Mouse (Mus musculus) CH12.LX (cell line): ENCODE measurements around the gene Rbm18. TPM values are rescaled to one million over a fixed set of nuclear protein-coding genes. Genes with fewer than 3 reads are reported as not detected.

Experiments used
- DNase-seq: peaks from one replicate; pipeline ENCODE4 v3.0.0-alpha.2; 2013; ENCODE audit errors: extremely low read depth
- H3K27ac ChIP-seq: 2 replicates; pipeline ENCODE4 v1.5.1; 2012; ENCODE audit warnings: low read depth, mild to moderate bottlenecking, control low read depth, moderate library complexity; ENCODE audit not compliant: insufficient read depth
- H3K27me3 ChIP-seq: replicated peaks from 2 replicates; pipeline ENCODE3; 2012; ENCODE audit warnings: inconsistent platforms
- H3K36me3 ChIP-seq, 2 experiments: replicated peaks in 1 of 2; 2 replicates each; pipeline versions ENCODE3 to v1.6.1; 2012; ENCODE audit warnings: inconsistent platforms in 1 of 2, low read length in 1 of 2, mild to moderate bottlenecking in 1 of 2, mixed read lengths in 1 of 2, moderate library complexity in 1 of 2; ENCODE audit not compliant: control insufficient read depth in 1 of 2, insufficient read depth in 1 of 2
- H3K4me1 ChIP-seq, 2 experiments: 2 replicates each; pipeline ENCODE4 v1.6.1; 2012; ENCODE audit warnings: inconsistent platforms in 1 of 2, moderate library complexity in 1 of 2; ENCODE audit not compliant: insufficient read depth in 2 of 2, control insufficient read depth in 1 of 2
- H3K4me2 ChIP-seq: 2 replicates; pipeline ENCODE4 v1.6.1; 2012; ENCODE audit warnings: low read depth, mild to moderate bottlenecking, control low read depth; ENCODE audit not compliant: poor library complexity, insufficient read depth, severe bottlenecking
- H3K4me3 ChIP-seq, 3 experiments: fragments of 150-350 bp in 1 of 3; sonication (generic) in 1 of 3; replicated peaks in 1 of 3; 2 replicates each; pipeline versions ENCODE3 to v1.5.1; 2011 to 2012; ENCODE audit warnings: low read depth in 2 of 3, low read length in 2 of 3, mild to moderate bottlenecking in 2 of 3, moderate library complexity in 2 of 3, control low read depth in 1 of 3, improper control_type of control experiment in 1 of 3, inconsistent platforms in 1 of 3, mixed read lengths in 1 of 3; ENCODE audit not compliant: poor library complexity in 1 of 3
- H3K79me2 ChIP-seq: replicated peaks from 2 replicates; pipeline ENCODE4 v1.6.1; 2012; ENCODE audit warnings: mild to moderate bottlenecking, moderate library complexity; ENCODE audit not compliant: control insufficient read depth, poor library complexity, insufficient read depth, severe bottlenecking; ENCODE audit errors: extremely low read depth
- H3K9ac ChIP-seq: 2 replicates; pipeline ENCODE4 v1.6.1; 2012; ENCODE audit warnings: low read depth, mild to moderate bottlenecking, control low read depth, moderate library complexity; ENCODE audit not compliant: insufficient read depth
- H3K9me3 ChIP-seq: replicated peaks from 2 replicates; pipeline ENCODE3; 2012; ENCODE audit warnings: low read length, inconsistent platforms, mixed read lengths
- CHD1 ChIP-seq: IDR thresholded peaks from 2 replicates; pipeline ENCODE4 v1.6.1; 2012; ENCODE audit warnings: low read depth, low read length, improper control_type of control experiment, inconsistent platforms
- E2F4 ChIP-seq: IDR thresholded peaks from 2 replicates; pipeline ENCODE4 v1.6.1; 2011; ENCODE audit warnings: low read depth, low read length, improper control_type of control experiment; ENCODE audit not compliant: insufficient replicate concordance
- ELF1 ChIP-seq: IDR thresholded peaks from 2 replicates; pipeline ENCODE4 v1.6.1; 2014; ENCODE audit warnings: low read depth, mild to moderate bottlenecking, inconsistent platforms, low read length, improper control_type of control experiment
- ETS1 ChIP-seq: conservative IDR thresholded peaks from 2 replicates; pipeline ENCODE4 v1.6.1; 2012; ENCODE audit warnings: low read depth, mild to moderate bottlenecking, inconsistent platforms, low read length, improper control_type of control experiment, moderate library complexity
- GABPA ChIP-seq: IDR thresholded peaks from 2 replicates; pipeline ENCODE4 v1.6.1; 2012; ENCODE audit warnings: low read depth, low read length, improper control_type of control experiment, inconsistent platforms; ENCODE audit not compliant: insufficient replicate concordance
- HCFC1 ChIP-seq: IDR thresholded peaks from 2 replicates; pipeline ENCODE4 v1.6.1; 2012; ENCODE audit warnings: low read depth, mild to moderate bottlenecking, inconsistent platforms, low read length, improper control_type of control experiment
- IRF4 ChIP-seq: IDR thresholded peaks from 2 replicates; pipeline ENCODE4 v1.6.1; 2014; ENCODE audit warnings: low read depth, mild to moderate bottlenecking, inconsistent platforms, low read length, improper control_type of control experiment
- JUN ChIP-seq: IDR thresholded peaks from 2 replicates; pipeline ENCODE4 v1.6.1; 2011; ENCODE audit warnings: low read depth, mild to moderate bottlenecking, low read length, improper control_type of control experiment, moderate library complexity; ENCODE audit not compliant: insufficient read depth
- KAT2A ChIP-seq: IDR thresholded peaks from 2 replicates; pipeline ENCODE4 v1.6.1; 2012; ENCODE audit warnings: low read length, improper control_type of control experiment, inconsistent platforms; ENCODE audit not compliant: insufficient replicate concordance
- MAX ChIP-seq: IDR thresholded peaks from 2 replicates; pipeline ENCODE4 v1.6.1; 2011; ENCODE audit warnings: low read length, improper control_type of control experiment
- MAZ ChIP-seq: IDR thresholded peaks from 2 replicates; pipeline ENCODE4 v1.6.1; 2012; ENCODE audit warnings: low read depth, mild to moderate bottlenecking, inconsistent platforms, low read length, improper control_type of control experiment, moderate library complexity
- MEF2A ChIP-seq: IDR thresholded peaks from 2 replicates; pipeline ENCODE4 v1.6.1; 2014; ENCODE audit warnings: low read depth, mild to moderate bottlenecking, inconsistent platforms, low read length, improper control_type of control experiment, borderline replicate concordance
- MYC ChIP-seq: IDR thresholded peaks from 2 replicates; pipeline ENCODE4 v1.6.1; 2011; ENCODE audit warnings: low read depth, mild to moderate bottlenecking, improper control_type of control experiment, low read length
- NELFE ChIP-seq: IDR thresholded peaks from 2 replicates; pipeline ENCODE4 v1.6.1; 2011; ENCODE audit warnings: low read depth, low read length, improper control_type of control experiment
- NRF1 ChIP-seq: IDR thresholded peaks from 2 replicates; pipeline ENCODE4 v1.6.1; 2014; ENCODE audit warnings: low read depth, mild to moderate bottlenecking, inconsistent platforms, low read length, improper control_type of control experiment, moderate library complexity
- PAX5 ChIP-seq: IDR thresholded peaks from 2 replicates; pipeline ENCODE4 v1.6.1; 2012; ENCODE audit warnings: low read length, inconsistent platforms, mixed read lengths
- POLR2A ChIP-seq: IDR thresholded peaks from 2 replicates; pipeline ENCODE4 v1.6.1; 2011; ENCODE audit warnings: low read depth, mild to moderate bottlenecking, improper control_type of control experiment, low read length
- POLR2AphosphoS2 ChIP-seq: IDR thresholded peaks from 2 replicates; pipeline ENCODE4 v1.6.1; 2011; ENCODE audit warnings: low read depth, low read length, improper control_type of control experiment
- RCOR1 ChIP-seq: conservative IDR thresholded peaks from 2 replicates; pipeline ENCODE4 v1.6.1; 2012; ENCODE audit warnings: low read depth, mild to moderate bottlenecking, inconsistent platforms, low read length, improper control_type of control experiment
- SIN3A ChIP-seq: IDR thresholded peaks from 2 replicates; pipeline ENCODE4 v1.6.1; 2012; ENCODE audit warnings: low read length, improper control_type of control experiment, inconsistent platforms
- TBP ChIP-seq: conservative IDR thresholded peaks from 2 replicates; pipeline ENCODE4 v1.6.1; 2011; ENCODE audit warnings: low read depth, low read length, improper control_type of control experiment
- TCF12 ChIP-seq: IDR thresholded peaks from 2 replicates; pipeline ENCODE4 v1.6.1; 2014; ENCODE audit warnings: low read depth, mild to moderate bottlenecking, inconsistent platforms, low read length, improper control_type of control experiment
- USF1 ChIP-seq: IDR thresholded peaks from 2 replicates; pipeline ENCODE4 v1.6.1; 2014; ENCODE audit warnings: low read depth, mild to moderate bottlenecking, inconsistent platforms, low read length, improper control_type of control experiment
- ZC3H11A ChIP-seq: IDR thresholded peaks from 2 replicates; pipeline ENCODE4 v1.6.1; 2012; ENCODE audit warnings: low read depth, mild to moderate bottlenecking, inconsistent platforms, low read length, improper control_type of control experiment
- ZKSCAN1 ChIP-seq: IDR thresholded peaks from 2 replicates; pipeline ENCODE4 v1.6.1; 2012; ENCODE audit warnings: low read depth, inconsistent platforms, low read length, improper control_type of control experiment, borderline replicate concordance
- ZMIZ1 ChIP-seq: IDR thresholded peaks from 2 replicates; pipeline ENCODE4 v1.6.1; 2012; ENCODE audit warnings: low read depth, mild to moderate bottlenecking, inconsistent platforms, low read length, improper control_type of control experiment
- ZNF384 ChIP-seq: IDR thresholded peaks from 2 replicates; pipeline ENCODE4 v1.6.1; 2012; ENCODE audit warnings: low read depth, low read length, improper control_type of control experiment, inconsistent platforms
- dilution Hi-C: fragments of 300-500 bp; cut with MboI; formaldehyde crosslinking; loops from 2 replicates; pipeline ENCODE4 v1.14.3; 2020; ENCODE audit warnings: low sequenced_read_pairs; ENCODE audit not compliant: extremely low pct_unique_long_range_greater_than_20kb, extremely low pct_ligation_motif_present
- in situ Hi-C: fragments of 300-500 bp; cut with MboI; formaldehyde crosslinking; loops from 3 replicates; pipeline ENCODE4 v1.14.3; 2019; ENCODE audit warnings: low sequenced_read_pairs, low pct_ligation_motif_present, low pct_unique_long_range_greater_than_20kb, mixed read lengths
- polyA plus RNA-seq: library from polyadenylated mRNA; unstranded; fragments of >175 nt; gene quantifications from 2 replicates; pipeline ENCODE4 v1.2.1, GENCODE M21; 2012; ENCODE audit warnings: low read depth; ENCODE audit not compliant: insufficient read length
- total RNA-seq, 2 experiments: library from RNA; depleted of rRNA; stranded (reverse); fragments of 300-350 nt in 1 of 2; fragments of >200 nt in 1 of 2; gene quantifications; 2 replicates each; pipeline ENCODE4 v1.2.3; 2012 to 2014

The Rbm18 gene
- total and polyA plus RNA-seq, 3 experiments: 12.4 to 26.3 (median 14.9) TPM

- no peaks in the 10 kb centered on the region for H3K79me2 ChIP-seq
- no peak overlapping the region for H3K27ac ChIP-seq
- H3K4me2 ChIP-seq: no peak overlapping the region
- dilution Hi-C loops: no loop called here
- no peak overlapping the region for H3K9ac ChIP-seq
- H3K9me3 ChIP-seq: no peaks in the 10 kb centered on the region
- TF ChIP-seq POLR2AphosphoS2 (no peak), ZC3H11A (no peak), MEF2A (no peak), GABPA (no peak), MAZ (no peak), TCF12 (no peak), TBP (no peak), ELF1 (no peak), MAX (no peak), CHD1 (no peak), SIN3A (no peak), ZKSCAN1 (no peak), ZMIZ1 (no peak), JUN (no peak), PAX5 (no peak), KAT2A (no peak), IRF4 (no peak), HCFC1 (no peak), MYC (no peak), NRF1 (no peak)
- H3K27me3 ChIP-seq: peaks cover 62% of the 10 kb centered on the region
- no peak overlapping the region for H3K4me3 ChIP-seq
- DNase-seq: no peak
- in situ Hi-C loops: no loop called here
- H3K4me1 ChIP-seq: no peaks in the 10 kb centered on the region
- no peaks in the 10 kb centered on the region for H3K36me3 ChIP-seq
Observed at GRCm38 (mm10) chr2:36081446-36081845, 55.1 kb downstream of the Rbm18 start.

- H3K27me3 ChIP-seq: peaks cover 32% of the 10 kb centered on the region
- DNase-seq: no peak
Observed at GRCm38 (mm10) chr2:36077160-36077761, 59.3 kb downstream of the Rbm18 start.

More at GRCm38 (mm10) chr2:36077160-36077761, 59.3 kb downstream of the Rbm18 start:
- Histone ChIP-seq H3K4me1 (no peaks in the 10 kb centered on the region; a peak in 1 of 4 replicates), H3K4me2 (no peak overlapping the region), H3K9ac (no peak overlapping the region), H3K79me2 (no peaks in the 10 kb centered on the region), H3K27ac (no peak overlapping the region), H3K4me3 (no peak overlapping the region), H3K36me3 (no peaks in the 10 kb centered on the region), H3K9me3 (no peaks in the 10 kb centered on the region)
- TF ChIP-seq TCF12 (no peak), ZMIZ1 (no peak), E2F4 (no peak), ZNF384 (no peak), POLR2A (no peak), MYC (no peak), NELFE (no peak), HCFC1 (no peak), RCOR1 (no peak), ETS1 (no peak), IRF4 (no peak), KAT2A (no peak), USF1 (no peak)
- in situ Hi-C loops (no loop called here), dilution Hi-C loops (no loop called here)
